Mouse (Mus musculus) heart, embryonic 12.5 days (tissue): ENCODE results near the gene Nr0b2. TPM values are rescaled to one million over a fixed set of nuclear protein-coding genes. Genes with fewer than 3 reads are reported as not detected.

Source experiments
- ATAC-seq: fragments of 200-750 bp; cut with Nextera tagmentation; 2 replicates; pipeline ENCODE4 v1.8.0; 2017; ENCODE audit warnings: moderate TSS enrichment, moderate library complexity; ENCODE audit not compliant: insufficient number of reproducible peaks, low FRiP score
- H3K27ac ChIP-seq: fragments of 300-500 bp; sonication (generic); 2 replicates; pipeline ENCODE4 v1.5.1; 2016; ENCODE audit warnings: mild to moderate bottlenecking, moderate library complexity; ENCODE audit not compliant: poor library complexity, severe bottlenecking
- H3K27me3 ChIP-seq: fragments of 300-500 bp; sonication (generic); replicated peaks from 2 replicates; pipeline ENCODE4 v1.6.1; 2016; ENCODE audit warnings: mild to moderate bottlenecking, moderate library complexity
- H3K36me3 ChIP-seq: fragments of 300-500 bp; sonication (generic); 2 replicates; pipeline ENCODE4 v1.6.1; 2016; ENCODE audit warnings: mild to moderate bottlenecking, moderate library complexity
- H3K4me1 ChIP-seq: fragments of 300-500 bp; sonication (generic); replicated peaks from 2 replicates; pipeline ENCODE4 v1.6.1; 2016; ENCODE audit warnings: mild to moderate bottlenecking
- H3K4me2 ChIP-seq: fragments of 300-500 bp; sonication (generic); 2 replicates; pipeline ENCODE4 v1.6.1; 2016; ENCODE audit warnings: mild to moderate bottlenecking, moderate library complexity
- H3K4me3 ChIP-seq: fragments of 300-500 bp; sonication (generic); 2 replicates; pipeline ENCODE4 v1.5.1; 2016; ENCODE audit warnings: mild to moderate bottlenecking
- H3K9ac ChIP-seq: fragments of 300-500 bp; sonication (generic); 2 replicates; pipeline ENCODE4 v1.6.1; 2016; ENCODE audit warnings: mild to moderate bottlenecking, moderate library complexity
- H3K9me3 ChIP-seq: fragments of 300-500 bp; sonication (generic); replicated peaks from 2 replicates; pipeline ENCODE4 v1.6.1; 2016; ENCODE audit warnings: mild to moderate bottlenecking, moderate library complexity
- WGBS: fragments of 180-500 bp; shearing (Covaris S2); methylation state at CpG from one replicate; pipeline ENCODE4 v1.1.7; 2016; 5-methylcytosine and 5-hydroxymethylcytosine counted together
- polyA plus RNA-seq: library from polyadenylated mRNA; unstranded; fragments of >200 nt; fragmentation: Nextera tagmentation; extraction: Ambion mirVana; gene quantifications from 2 replicates; pipeline ENCODE4 v1.2.1, GENCODE M21; 2016

Gene Nr0b2
- polyA plus RNA-seq, 1 experiment from 2014 or later = 10.5 TPM

DNA sequence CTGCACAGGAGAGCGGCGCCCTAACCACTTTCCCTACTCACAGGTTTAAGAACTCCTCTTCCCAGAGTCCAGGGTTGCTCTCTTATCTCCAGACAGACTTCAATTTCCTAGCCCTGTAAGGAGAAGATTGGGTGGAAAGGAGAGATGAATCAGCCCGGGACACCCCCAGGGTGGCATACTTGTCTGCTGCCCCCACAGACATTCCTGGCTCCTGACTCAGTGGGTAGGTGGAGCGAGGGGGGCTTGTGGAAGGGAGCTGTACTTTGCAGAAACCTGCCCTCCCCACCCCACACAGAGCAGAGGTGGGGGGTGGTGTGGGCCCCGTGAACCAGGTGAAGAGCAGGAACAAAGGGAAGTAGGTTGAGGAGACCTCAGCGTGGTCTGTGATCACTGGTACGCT is 42.4 kb downstream of the Nr0b2 start:
- Histone ChIP-seq H3K4me1 (peaks cover 18% of the 10 kb centered on the region), H3K36me3 (peaks cover 14% of the 10 kb centered on the region), H3K4me3 (no peak overlapping the region), H3K27ac (no peak overlapping the region), H3K4me2 (peak overlapping the region; percentile 18; the same call in 1 of the 2 replicates), H3K9me3 (no peaks in the 10 kb centered on the region), H3K27me3 (peaks cover 18% of the 10 kb centered on the region), H3K9ac (no peak overlapping the region)
- 42% methylated on average over 7 of the region's 7 CpGs for WGBS
- no peak for ATAC-seq

DNA sequence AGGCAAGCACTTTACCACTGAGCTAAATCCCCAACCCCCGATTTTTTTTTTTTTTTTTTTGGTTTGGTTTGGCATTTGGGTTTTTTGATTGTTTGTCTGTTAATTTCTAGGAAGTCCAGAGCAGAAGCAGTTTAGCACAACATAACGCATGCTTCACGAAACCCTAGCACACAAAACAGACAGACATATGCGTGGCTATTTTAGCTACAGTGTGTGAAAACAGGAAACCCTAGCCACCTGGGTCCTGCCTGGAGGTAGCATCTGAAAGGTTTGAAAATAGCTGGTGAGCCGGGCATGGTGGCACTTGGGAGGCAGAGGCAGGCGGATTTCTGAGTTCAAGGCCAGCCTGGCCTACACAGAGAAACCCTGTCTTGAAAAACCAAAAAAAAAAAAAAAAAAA is 42.9 kb downstream of the Nr0b2 start:
- 82% methylated on average over 6 of the region's 6 CpGs for WGBS
- Histone ChIP-seq H3K4me2 (no peak overlapping the region), H3K4me3 (no peak overlapping the region), H3K36me3 (peaks cover 9% of the 10 kb centered on the region), H3K27ac (no peak overlapping the region), H3K27me3 (peaks cover 21% of the 10 kb centered on the region), H3K4me1 (peaks cover 18% of the 10 kb centered on the region), H3K9me3 (no peaks in the 10 kb centered on the region), H3K9ac (no peak overlapping the region)
- no peak for ATAC-seq

DNA sequence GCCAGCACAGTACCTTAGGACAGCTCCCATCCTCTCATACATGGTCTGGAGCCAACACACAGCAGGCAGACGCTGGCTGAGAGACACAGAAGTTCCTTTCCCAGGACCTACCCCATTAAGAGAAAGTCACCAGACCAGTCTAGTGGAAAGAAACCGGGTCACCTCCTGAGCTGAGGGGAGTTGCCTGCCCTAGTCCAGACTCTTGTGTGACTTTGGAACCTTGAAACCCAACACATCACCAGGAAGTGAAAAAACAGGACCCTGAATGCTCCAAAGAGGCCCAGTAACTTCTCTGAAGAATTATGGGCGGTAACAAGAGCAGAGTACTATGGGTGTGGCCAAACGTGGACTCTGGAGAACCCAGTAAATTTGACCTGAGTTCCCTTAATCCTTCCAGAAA is 45.4 kb downstream of the Nr0b2 start:
- H3K27ac ChIP-seq = no peak overlapping the region
- H3K36me3 ChIP-seq = peaks cover 5% of the 10 kb centered on the region; the same call in 1 of the 2 replicates
- peak overlapping the region; percentile 91; the same call in 1 of the 2 replicates for H3K4me2 ChIP-seq
- H3K9ac ChIP-seq = no peak overlapping the region
- H3K4me1 ChIP-seq = peaks cover 24% of the 10 kb centered on the region
- peaks cover 46% of the 10 kb centered on the region for H3K27me3 ChIP-seq
- 44% methylated on average over 4 of the region's 4 CpGs for WGBS
- no peak overlapping the region for H3K4me3 ChIP-seq
- no peaks in the 10 kb centered on the region for H3K9me3 ChIP-seq
- ATAC-seq = no peak

DNA sequence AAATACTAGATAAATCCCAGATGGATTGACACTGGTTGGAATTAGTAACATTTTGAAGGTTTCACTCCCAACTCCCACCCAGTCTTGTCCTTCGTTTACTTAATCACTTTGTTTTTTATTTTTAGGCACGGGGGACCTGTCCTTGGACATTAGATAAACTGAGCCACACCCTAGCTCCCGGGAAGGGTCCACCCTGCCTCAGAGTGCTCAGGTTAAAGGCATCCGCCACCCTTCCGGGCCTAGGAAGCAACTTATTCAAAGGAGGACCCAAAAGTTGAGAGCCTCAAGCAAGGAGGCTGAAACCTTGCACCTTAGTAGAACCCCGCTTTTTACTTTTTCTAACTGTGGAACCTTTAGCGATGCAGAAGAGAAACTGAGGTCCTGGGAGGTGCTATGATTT is 45.9 kb downstream of the Nr0b2 start:
- Histone ChIP-seq H3K9me3 (no peaks in the 10 kb centered on the region), H3K4me2 (peak overlapping the region; percentile 91), H3K4me3 (peak overlapping the region; percentile 60), H3K9ac (peak overlapping the region; percentile 78), H3K36me3 (peaks cover 10% of the 10 kb centered on the region), H3K4me1 (peaks cover 24% of the 10 kb centered on the region), H3K27me3 (peaks cover 51% of the 10 kb centered on the region), H3K27ac (no peak overlapping the region)
- no peak for ATAC-seq
- 14% methylated on average over 7 of the region's 7 CpGs for WGBS

DNA sequence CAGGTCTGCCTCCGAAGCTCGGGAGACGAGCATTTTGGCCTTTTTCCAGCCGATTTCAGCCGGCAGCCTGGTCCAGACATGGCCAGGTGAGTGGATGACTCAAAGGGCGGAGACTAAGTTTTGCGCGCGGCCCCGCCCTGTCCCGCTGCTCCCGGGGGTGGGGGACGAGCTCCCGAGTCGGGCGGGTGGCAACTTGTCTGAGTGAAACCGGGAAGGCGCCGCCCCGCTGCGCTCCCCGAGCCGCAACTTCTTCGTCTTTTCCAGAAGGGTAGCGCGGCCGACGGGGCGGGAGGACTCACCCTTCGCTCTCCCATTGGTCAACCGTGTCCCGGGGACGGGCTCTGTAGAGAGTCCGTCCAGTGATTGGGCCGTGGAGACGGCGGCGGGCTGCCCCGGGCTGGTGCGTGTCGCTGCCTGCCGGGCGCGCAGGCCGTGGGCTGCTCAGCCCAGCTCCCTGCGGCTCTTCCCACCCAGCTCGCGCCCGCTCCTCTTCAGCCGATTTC is 46.4 kb downstream of the Nr0b2 start:
- peak; percentile 93 for ATAC-seq
- H3K9ac ChIP-seq = peak overlapping the region; percentile 78
- H3K27me3 ChIP-seq = peaks cover 52% of the 10 kb centered on the region
- peaks cover 24% of the 10 kb centered on the region for H3K4me1 ChIP-seq
- peaks cover 13% of the 10 kb centered on the region for H3K36me3 ChIP-seq
- H3K4me3 ChIP-seq = peak overlapping the region; percentile 60
- no peak overlapping the region for H3K27ac ChIP-seq
- WGBS = under 1% methylated on average over 47 of the region's 50 CpGs
- no peaks in the 10 kb centered on the region for H3K9me3 ChIP-seq
- H3K4me2 ChIP-seq = peak overlapping the region; percentile 91

DNA sequence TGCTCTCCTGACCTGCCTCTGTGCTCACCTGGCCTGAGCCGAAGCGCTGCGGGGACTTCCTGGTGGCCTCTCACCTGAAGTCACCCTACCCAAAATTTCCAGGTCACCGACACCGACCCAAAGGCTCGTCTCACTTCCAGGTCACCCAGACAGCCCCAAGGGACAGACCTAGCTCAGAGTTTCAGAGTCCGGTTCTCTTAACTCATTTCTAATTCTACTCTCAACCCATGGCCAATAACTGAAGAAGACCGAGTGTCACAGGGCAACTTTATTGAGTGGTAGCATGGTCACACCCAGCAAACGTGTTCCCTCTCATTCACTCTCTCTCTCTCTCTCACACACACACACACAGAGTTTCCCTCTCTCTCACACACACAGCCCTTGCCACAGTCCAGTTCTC is 47.1 kb downstream of the Nr0b2 start:
- H3K36me3 ChIP-seq = peaks cover 15% of the 10 kb centered on the region
- no peak overlapping the region for H3K27ac ChIP-seq
- peaks cover 52% of the 10 kb centered on the region for H3K27me3 ChIP-seq
- ATAC-seq = no peak
- H3K9ac ChIP-seq = 0 out of 2 replicates have a peak overlapping the region, but pooled peaks have one; percentile 78
- no peaks in the 10 kb centered on the region for H3K9me3 ChIP-seq
- H3K4me1 ChIP-seq = peaks cover 20% of the 10 kb centered on the region
- 16% methylated on average over 9 of the region's 9 CpGs for WGBS
- peak overlapping the region; percentile 60 for H3K4me3 ChIP-seq
- H3K4me2 ChIP-seq = peak overlapping the region; percentile 91

DNA sequence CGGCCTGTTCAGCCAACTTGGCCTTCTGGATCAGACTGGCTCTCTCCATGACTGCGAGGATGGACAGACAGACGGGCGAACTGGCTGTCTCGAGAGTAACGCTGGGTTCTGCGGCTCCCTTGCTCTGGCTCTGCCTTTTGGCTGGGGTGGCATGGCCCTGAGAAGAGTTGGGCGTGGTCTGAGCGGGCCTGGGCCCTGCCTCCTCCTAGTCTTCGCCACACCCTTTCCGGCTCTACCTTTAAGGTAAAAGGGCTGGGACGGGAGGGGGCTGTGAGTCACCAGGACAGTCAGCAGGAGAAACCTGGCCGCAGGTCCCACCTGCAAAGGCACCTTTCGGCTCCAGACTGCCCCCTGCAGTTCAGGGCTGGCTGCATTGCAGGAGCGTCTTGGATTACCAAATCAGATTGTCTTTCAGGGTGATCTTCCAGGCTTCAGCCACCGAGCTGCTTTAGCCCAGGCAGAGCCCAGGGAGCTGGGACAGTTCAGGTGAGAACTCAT is 48.6 kb downstream of the Nr0b2 start, which contains the start of gene Sfn:
Sfn (minus strand) TSS at position 448 of the 498 bp plus-strand sequence.
- Histone ChIP-seq H3K9me3 (no peaks in the 10 kb centered on the region), H3K4me1 (peaks cover 16% of the 10 kb centered on the region), H3K4me3 (peak within 1 kb of the TSS; percentile 35), H3K27ac (no peak within 1 kb of the TSS), H3K9ac (peak within 1 kb of the TSS; percentile 48; the same call in 1 of the 2 replicates), H3K27me3 (peaks cover 52% of the 10 kb centered on the region), H3K36me3 (peaks cover 22% of the 10 kb centered on the region), H3K4me2 (peak within 1 kb of the TSS; percentile 61)
- WGBS = 2% methylated on average over 16 of the region's 16 CpGs
- ATAC-seq = no peak

DNA sequence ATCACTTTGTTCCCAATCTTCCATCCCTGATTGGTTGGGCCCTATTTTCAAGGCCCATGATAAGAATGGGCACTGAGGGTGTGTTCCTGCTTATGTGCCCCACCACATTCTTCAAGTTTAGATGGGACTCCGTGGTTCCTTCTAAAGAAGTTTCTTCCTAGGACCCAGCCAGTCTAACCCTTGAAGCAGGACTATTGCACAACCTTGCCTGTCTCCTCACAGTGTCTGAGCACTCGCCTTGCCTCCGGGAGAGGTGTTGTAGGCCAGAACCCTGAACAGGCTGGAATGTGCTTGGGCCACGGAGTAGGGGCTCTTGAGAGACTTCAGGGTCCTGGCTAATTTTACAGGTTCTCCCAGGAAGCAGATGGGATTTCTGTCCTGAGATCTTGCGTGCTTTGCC is 49.9 kb downstream of the Nr0b2 start:
- no peak overlapping the region for H3K9ac ChIP-seq
- H3K9me3 ChIP-seq = no peaks in the 10 kb centered on the region
- peaks cover 34% of the 10 kb centered on the region for H3K36me3 ChIP-seq
- peaks cover 16% of the 10 kb centered on the region for H3K4me1 ChIP-seq
- ATAC-seq = no peak
- no peak overlapping the region for H3K27ac ChIP-seq
- peaks cover 52% of the 10 kb centered on the region for H3K27me3 ChIP-seq
- no peak overlapping the region for H3K4me3 ChIP-seq
- WGBS = 87% methylated on average over 5 of the region's 5 CpGs
- H3K4me2 ChIP-seq = no peak overlapping the region

DNA sequence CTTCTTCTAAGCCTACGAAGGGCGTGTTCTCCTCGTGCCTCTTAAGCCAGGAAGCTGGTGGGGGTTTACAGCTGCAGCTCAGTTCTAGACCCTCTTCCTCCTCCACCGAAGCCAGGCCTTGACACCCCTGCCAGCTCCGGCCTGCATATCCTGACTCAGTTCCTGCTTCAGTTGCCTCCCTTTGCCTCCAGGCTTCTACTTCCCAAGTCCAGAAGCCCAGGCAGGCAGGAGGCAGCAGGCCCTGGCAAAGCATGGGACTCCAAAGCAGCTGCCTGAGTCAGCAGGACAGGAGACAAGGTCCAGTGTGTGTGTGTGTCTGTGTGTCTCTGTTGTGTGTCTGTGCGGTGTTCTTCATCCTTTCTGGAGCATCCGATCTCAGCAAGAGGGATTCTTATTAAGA is 51.0 kb downstream of the Nr0b2 start:
- no peak overlapping the region for H3K27ac ChIP-seq
- no peak for ATAC-seq

DNA sequence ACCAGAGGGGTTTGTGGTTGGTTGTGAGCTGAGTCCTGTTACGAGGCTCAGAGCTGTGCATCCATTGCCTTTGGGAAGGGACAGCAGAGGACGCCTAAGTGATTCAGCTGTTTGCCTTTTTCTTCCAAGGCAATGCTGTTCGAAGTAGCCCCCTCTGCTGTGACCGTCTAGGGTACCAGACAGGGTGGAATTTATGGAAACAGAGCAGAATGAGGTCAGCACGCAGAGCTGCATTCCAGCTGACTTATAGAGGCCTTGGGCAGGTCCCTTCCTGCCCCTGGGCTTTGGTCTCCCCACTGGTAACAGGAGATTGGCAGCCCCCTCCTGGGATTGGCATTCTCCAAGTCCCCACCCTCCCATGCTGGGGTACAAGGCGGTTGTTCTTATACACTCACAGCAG is 51.7 kb downstream of the Nr0b2 start:
- Histone ChIP-seq H3K27ac (no peak overlapping the region), H3K4me1 (peaks cover 10% of the 10 kb centered on the region), H3K36me3 (peaks cover 40% of the 10 kb centered on the region), H3K4me3 (no peak overlapping the region), H3K4me2 (no peak overlapping the region), H3K9me3 (no peaks in the 10 kb centered on the region), H3K9ac (no peak overlapping the region), H3K27me3 (peaks cover 41% of the 10 kb centered on the region)
- WGBS = 57% methylated on average over 6 of the region's 6 CpGs
- ATAC-seq = no peak

More for the DNA sequence above, 51.0 kb downstream of the Nr0b2 start:
- WGBS = 84% methylated on average over 7 of the region's 7 CpGs
- H3K9ac ChIP-seq = no peak overlapping the region
- no peaks in the 10 kb centered on the region for H3K9me3 ChIP-seq
- peaks cover 40% of the 10 kb centered on the region for H3K36me3 ChIP-seq
- H3K4me2 ChIP-seq = no peak overlapping the region
- H3K27me3 ChIP-seq = peaks cover 42% of the 10 kb centered on the region
- H3K4me1 ChIP-seq = peaks cover 13% of the 10 kb centered on the region
- H3K4me3 ChIP-seq = no peak overlapping the region

DNA sequence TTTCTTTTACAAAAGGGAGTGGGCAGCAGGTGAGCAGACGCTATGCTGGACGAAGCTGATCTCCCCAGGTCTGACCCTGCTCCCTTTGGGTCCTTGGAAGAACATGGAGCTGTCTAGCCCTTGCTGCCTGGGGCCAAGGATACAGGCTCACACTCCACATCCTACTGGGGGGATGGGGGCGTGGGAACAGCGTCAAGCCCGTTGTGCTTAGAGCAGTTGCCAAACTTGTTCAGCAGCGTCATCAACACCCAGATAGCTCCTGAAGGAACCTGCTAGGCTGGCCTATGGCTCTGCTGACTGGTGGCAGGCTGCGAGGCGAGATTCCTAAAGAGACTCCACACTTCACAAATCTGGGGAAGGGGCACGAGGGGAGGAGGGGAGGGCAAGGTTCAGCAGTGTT is 52.2 kb downstream of the Nr0b2 start:
- H3K4me1 ChIP-seq = peaks cover 6% of the 10 kb centered on the region
- peaks cover 40% of the 10 kb centered on the region for H3K36me3 ChIP-seq
- H3K9me3 ChIP-seq = no peaks in the 10 kb centered on the region
- H3K27me3 ChIP-seq = peaks cover 36% of the 10 kb centered on the region
- ATAC-seq = no peak
- WGBS = 56% methylated on average over 9 of the region's 9 CpGs
- no peak overlapping the region for H3K27ac ChIP-seq
- no peak overlapping the region for H3K4me2 ChIP-seq
- no peak overlapping the region for H3K9ac ChIP-seq
- no peak overlapping the region for H3K4me3 ChIP-seq
